Mouse (Mus musculus) cerebral cortex, adult 2 months (tissue): ENCODE results near the gene Maea.

Experiments used
- WGBS: fragments of 180-500 bp; shearing (Covaris S2); methylation state at CpG from one replicate; pipeline ENCODE4 v1.1.7; 2018; 5-methylcytosine and 5-hydroxymethylcytosine counted together

Maea gene

GRCm38 (mm10) chr5:33363263-33363662 lies 28.0 kb downstream of the Maea start:
- whole genome bisulfite sequencing = 51% methylated on average over 5 of the region's 5 CpGs

GRCm38 (mm10) chr5:33368651-33369050 lies 33.3 kb downstream of the Maea start:
- 88% methylated on average over 4 of the region's 4 CpGs for WGBS

- WGBS = 72% methylated on average over 4 of the region's 4 CpGs
These were observed 36.4 kb downstream of the Maea start for GRCm38 (mm10) chr5:33371668-33372067.

GRCm38 (mm10) chr5:33372331-33373038 lies 37.2 kb downstream of the Maea start:
- 83% methylated on average over 18 of the region's 18 CpGs for WGBS

GRCm38 (mm10) chr5:33377176-33377575 lies 41.9 kb downstream of the Maea start:
- WGBS = 56% methylated on average over 6 of the region's 6 CpGs

- WGBS = under 1% methylated on average over 21 of the region's 21 CpGs
These were observed 42.5 kb downstream of the Maea start for GRCm38 (mm10) chr5:33377801-33378301.

GRCm38 (mm10) chr5:33378302-33378854 lies 43.1 kb downstream of the Maea start, which contains the start of gene Uvssa:
Gene Uvssa (plus strand): TSS chr5:33378549.
- under 1% methylated on average over 46 of the region's 46 CpGs for WGBS

GRCm38 (mm10) chr5:33387550-33387949 lies 52.2 kb downstream of the Maea start:
- 90% methylated on average over 11 of the region's 11 CpGs for WGBS

GRCm38 (mm10) chr5:33393803-33394202 lies 58.5 kb downstream of the Maea start:
- WGBS = 24% methylated on average over 7 of the region's 7 CpGs

- WGBS = 90% methylated on average over 11 of the region's 11 CpGs
These were observed 60.4 kb downstream of the Maea start for GRCm38 (mm10) chr5:33395693-33396092.

- whole genome bisulfite sequencing = 68% methylated on average over 7 of the region's 7 CpGs
These were observed 61.5 kb downstream of the Maea start for GRCm38 (mm10) chr5:33396828-33397227.

- WGBS = 72% methylated on average over 12 of the region's 12 CpGs
These were observed 65.5 kb downstream of the Maea start for GRCm38 (mm10) chr5:33400819-33401218.

- 59% methylated on average over 3 of the region's 3 CpGs for WGBS
These were observed 85.0 kb downstream of the Maea start for GRCm38 (mm10) chr5:33420313-33420712.
